Mouse (Mus musculus): Measurements from ENCODE around the gene Nemp1. TPM values are rescaled to one million over a fixed set of nuclear protein-coding genes. Genes with fewer than 3 reads are reported as not detected.
A peak's percentile ranks its signal among the peaks of the same experiment; 100 is the strongest.

Gene Nemp1
- total RNA-seq, 2 experiments from 2014 or later, result 2.5 to 2.7 TPM

DNA sequence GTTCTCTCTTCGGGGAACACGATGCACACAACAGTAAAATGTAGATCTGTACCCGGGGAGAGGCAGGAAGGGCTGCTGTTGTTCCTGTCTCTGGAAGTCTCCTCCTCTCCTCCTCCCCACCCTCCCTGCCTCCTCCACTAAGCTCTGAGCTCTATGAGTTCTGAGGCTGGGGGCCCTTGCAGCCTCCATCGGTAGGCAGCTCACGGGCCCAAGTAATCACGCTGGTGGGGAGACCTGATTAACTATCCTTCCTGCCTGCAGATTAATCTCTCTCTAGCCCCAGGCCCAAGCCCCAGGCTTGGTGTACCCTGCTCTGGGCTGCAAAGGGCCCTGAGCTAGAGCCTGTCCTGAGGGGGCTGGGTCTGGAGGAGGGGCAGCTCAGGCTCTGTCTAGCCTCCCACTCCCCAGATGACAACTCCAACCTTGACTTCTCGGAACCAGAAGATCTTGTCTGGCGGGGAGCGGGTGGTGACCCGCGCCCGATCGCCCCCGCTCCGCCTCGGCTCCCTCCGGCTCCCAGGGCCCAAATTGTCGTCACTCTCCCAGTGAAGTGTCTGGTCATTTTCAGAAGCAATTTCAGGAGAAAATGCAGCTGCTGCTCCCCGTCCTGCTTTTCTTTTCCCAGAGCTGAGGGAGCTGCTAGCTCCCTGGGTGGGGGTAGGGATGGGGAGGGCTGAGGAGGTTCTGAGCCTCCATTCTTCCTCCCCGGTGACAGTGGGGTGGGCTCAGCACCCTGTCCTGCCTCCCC is 55.1 kb downstream of the Nemp1 start:
- no peak for DNase-seq (ENCODE audit: low spot score)

DNA sequence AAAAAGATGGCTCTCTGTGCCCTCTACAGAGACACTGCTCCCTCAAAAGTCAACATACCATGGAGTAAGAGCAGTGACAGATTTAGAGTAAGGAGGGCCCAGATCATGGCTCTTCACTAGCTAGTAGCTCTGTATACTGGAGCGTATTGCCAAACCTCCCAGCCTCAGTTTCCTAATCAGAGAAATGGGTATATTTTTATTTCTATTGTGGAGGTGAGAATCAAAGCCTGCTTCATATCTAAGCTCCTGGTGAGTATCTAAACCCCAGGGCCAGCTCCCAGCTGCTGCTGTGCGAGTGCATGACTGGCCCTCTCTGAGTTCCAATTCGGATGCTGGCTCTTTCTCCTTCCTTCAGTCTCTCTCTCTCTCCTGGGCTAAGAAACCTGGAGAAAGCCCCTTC is 57.5 kb downstream of the Nemp1 start, which contains the start of gene Tac2:
Tac2 (plus strand) TSS at position 301 of the 400 bp plus-strand sequence.
- DNase-seq (ENCODE audit: low spot score), result no peak

DNA sequence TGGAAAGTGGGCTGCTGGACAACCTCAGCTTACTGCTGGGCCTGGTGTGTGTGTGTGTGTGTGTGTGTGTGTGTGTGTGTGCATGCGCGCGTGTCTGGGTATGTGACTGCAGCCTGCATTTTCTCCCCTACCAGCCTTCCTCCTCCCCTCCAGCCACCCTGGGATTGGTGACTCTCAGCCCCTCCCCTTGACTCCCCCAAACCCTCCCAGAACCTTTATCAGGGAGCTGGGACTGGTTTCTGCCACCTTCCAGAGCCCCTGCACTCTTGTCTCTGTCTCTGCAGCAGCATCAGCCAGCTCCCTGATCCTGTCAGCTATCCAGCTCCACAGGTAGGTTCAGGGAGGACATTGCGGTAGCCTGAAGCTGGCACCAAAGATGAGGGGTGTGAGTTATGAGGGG is 58.4 kb downstream of the Nemp1 start:
- DNase-seq (ENCODE audit: low spot score), result no peak

DNA sequence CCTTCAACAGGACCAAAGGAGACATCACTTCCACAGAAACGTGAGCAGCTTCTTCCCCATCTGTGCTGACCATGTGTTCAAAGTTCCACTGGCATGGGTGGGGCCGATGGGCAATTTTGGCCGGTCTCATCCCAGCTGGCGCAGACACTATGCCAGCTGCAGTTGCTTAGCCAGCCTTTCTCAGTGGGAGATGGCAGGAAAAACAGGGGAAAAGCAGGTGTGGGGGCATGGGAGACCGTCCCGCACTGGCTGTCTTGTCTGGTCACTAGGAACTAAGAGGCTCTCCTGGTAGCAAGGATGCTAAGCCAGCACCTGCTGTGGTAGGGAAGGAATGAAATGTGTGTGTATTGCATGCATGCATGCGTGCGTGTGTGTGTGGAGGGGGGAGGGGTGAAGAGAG is 61.7 kb downstream of the Nemp1 start:
- no peak for DNase-seq (ENCODE audit: low spot score)

DNA sequence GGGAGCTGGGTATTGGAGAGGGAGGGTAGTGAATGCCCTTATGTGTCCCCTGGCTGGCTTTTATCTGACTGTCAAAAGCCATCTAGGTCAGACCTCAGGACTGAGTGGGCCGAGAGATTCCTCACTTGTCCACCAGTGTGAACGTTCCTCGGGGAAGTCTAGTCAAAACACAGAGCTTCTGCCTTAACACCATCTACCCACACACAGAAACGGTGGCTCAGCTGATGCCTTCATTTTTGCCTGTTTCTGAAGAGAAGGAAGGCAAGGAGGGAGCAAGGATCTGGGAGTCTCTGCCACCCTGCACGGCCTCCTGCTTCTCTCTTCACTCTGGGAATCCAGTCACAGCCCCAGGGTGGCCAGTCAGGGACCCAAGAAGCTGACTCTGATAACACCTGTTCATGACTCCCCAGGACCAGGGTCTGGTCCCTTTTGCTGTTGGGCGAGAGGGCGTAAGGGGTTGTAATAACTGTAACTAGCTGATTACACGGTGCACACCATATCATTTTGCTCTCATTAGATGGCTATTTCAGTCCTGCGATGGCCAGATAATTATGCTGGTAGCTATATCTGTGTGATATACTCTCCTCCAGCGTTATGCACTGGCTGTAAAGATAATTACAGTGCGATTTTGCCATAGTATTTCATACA is 63.7 kb downstream of the Nemp1 start:
- DNase-seq (ENCODE audit: low spot score), result no peak

DNA sequence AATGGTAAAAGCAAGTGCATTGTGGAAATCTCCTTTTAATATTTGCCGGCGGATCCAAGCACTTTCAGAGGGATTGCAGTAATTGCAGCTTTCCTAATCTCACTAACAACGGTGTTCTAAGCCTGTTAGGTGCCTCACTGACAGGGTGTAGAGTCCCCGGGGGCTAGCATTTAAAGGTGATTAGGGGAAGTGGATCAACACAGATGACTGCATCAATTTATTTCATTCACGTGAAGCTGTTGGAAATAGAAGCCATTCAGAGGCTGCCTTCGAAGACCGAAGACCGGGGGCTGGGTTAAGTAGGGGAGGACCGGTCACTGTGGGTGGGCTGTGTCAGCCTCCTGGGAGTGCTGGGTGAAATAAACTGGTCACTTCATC is 64.2 kb downstream of the Nemp1 start:
- DNase-seq (ENCODE audit: low spot score), result no peak

DNA sequence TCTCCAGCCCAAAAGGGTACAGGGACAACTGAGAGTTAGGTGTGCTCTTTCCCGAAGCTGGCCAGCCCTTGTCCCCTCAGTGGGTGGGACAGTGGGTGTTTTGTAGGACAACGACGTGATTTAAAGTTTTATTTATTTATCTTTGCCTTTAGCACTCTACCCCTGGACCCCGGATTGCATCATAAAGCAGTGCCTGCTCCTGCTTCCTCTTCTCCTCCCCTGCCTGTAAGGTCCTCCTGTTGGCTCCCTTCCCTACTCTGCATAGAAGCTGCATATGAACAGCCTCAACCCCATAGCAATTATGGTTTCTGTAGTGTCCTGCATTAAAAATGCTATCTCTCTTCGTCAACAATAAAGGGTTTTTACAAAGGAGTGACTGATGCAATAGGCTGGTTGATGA is 64.7 kb downstream of the Nemp1 start:
- DNase-seq (ENCODE audit: low spot score), result no peak

DNA sequence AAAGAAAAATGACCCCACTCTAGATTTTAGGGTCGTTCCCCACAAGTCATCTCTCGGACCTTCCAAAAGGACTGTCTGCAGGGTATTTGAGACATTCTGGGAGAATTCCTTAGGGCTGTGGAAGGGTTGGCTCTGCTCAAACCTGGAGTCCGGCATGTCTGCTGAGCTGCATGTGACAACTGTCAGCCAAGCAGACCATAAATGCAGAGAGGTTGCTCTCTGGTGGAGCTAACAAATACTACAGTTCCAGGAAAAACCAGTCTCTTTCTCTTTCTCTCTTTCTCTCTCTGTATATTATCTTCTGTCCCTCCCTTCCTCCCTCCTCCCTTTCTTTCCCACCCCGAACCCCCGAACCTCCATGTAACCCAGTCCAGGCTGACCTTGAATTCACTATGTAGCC is 67.7 kb downstream of the Nemp1 start:
- DNase-seq (ENCODE audit: low spot score), result no peak

DNA sequence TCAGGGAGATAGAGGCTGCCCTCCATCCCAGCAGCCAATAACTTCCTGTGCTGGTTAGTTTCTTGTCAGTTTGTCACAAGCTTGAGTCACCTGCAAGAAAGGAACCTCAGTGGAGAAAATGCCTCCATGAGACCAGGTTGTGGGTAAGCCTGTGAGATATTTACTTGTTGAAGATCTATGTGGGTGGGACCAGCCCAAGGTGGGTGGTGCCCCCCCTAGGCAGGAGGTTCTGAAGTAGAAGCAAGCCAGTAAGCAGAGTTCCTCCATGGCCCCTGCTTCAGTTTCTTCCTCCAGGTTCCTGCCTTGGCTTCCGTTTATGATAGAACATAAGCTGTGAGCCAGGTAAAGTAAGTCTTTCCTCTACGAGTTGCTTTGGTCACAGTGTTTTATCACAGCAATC is 69.6 kb downstream of the Nemp1 start:
- DNase-seq (ENCODE audit: low spot score), result no peak

DNA sequence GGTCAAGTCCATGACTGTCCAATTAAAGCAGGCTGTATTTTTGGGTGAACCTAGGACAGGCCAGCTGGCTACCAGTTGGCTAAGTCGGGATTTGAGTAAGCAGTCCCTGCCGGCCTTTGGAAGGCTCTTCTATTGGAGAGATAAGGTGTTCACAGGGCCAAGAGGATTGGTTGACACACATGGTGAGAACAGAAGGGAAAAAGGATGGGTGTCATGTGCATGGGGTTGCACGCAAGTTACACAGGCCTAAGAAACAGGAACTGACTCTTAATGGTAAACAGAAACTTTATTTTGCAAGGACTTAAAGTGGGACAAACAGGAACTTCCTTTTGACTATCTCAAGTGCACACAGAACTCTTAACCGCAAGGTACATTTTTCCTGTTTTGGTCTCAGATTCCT is 70.2 kb downstream of the Nemp1 start:
- no peak for DNase-seq (ENCODE audit: low spot score)

DNA sequence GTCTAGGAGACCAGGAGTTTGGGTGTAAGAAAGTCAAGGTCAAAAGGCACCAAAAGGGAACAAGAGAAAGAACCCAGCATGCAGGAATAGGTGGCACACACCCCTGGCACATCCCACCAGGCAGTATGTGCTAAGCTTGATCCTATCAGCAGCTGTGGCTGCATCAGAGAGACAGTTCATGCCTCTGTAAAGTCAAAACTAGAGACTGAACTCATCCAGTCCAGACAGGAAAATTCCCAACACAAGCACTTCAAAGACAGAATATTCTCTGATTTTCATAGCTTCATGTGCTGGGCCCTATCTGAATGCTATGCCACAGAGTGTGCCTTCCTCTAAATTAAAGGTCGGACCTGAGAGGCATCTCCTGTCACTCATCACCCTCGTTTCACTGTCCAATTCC is 70.9 kb downstream of the Nemp1 start:
- DNase-seq (ENCODE audit: low spot score), result no peak

DNA sequence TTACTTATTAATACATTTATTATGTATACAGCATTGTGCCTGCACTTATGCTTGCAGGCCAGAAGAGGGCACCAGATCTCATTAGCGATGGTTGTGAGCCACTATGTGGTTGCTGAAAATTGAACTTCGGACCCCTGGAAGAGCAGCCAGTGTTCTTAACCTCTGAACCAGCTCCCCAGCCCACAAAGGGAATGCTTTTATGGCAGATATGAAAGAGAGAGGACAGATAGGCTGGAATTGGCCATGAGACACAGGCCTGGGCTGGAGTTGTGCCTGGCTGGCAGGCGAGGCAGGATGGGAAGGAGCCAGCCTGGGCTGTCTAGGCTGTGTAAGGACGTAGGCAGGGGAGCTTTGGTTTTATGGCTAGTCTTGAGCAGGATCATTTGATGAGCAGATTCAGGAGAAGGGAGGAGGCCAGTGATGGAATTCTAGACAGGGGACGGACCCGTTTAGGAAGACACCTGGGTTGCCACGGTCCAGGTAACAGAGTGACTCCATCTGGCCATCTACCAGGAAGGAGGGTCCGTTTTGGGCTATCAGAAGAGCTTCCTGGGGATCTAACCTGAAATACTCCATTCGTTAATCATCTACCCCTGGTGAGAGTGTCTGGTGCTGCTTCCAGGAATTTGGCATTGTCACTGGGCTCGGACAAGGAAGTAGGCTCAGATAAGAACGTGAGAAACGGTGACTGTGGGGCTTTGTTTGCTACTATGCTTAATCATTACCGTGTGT is 71.6 kb downstream of the Nemp1 start:
- peak; percentile 41 for DNase-seq (ENCODE audit: low spot score)

DNA sequence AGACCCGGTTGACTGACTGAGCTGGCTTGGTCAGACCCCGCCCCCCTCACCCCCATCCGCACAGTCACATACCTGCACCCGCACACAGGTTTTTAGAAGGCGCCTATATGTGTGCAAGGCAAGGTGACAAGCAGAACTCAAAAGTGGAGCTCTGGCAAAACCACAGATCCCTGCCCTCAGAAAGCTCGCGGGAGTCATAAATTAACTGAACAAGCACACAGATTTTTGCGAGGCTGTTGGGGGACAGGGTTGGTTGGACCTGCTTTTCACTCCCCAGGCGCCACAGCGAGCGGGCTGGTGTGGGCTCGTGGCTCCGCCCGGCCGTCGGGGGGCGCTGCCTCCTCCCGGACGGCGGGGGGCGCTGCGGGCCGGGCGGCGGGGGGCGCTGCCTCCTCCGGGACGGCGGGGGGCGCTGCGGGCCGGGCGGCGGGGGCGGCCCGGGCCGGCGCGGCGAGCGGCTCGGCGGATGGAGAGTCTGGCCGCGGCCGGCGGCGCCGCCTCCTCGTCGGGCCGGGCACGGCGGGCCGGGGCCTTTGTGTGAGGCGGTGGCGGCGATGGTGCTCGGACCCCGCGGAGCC is 72.5 kb downstream of the Nemp1 start, which contains the start of gene Zbtb39:
Zbtb39 (plus strand) TSS at position 456 of the 578 bp plus-strand sequence.
- DNase-seq (ENCODE audit: low spot score), result peak; percentile 69

DNA sequence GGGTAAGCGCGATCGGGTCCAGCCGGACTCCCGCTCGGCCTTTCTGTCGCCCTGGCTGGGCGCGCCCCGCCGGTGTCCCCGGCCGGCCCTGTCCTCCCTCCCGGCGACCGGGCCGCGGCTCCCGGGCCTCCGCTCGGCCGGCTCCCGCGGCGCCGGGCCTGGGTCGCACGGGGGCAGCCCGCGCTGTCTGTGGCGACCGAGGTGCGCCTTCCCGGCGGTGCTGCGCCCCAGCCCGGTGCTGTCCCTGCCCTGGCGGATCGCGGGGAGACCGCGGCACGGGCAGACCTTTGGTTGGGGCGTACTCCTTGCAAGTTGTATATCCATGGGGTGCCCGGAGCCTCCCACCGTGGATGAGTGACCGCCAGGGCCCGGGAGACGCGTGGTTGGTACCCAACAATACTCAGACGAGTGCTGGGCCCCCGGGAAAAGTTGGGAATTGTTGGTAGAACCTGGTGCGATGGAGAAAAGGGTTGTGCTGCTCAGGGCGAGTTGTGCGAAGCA is 73.0 kb downstream of the Nemp1 start:
- no peak for DNase-seq (ENCODE audit: low spot score)

DNA sequence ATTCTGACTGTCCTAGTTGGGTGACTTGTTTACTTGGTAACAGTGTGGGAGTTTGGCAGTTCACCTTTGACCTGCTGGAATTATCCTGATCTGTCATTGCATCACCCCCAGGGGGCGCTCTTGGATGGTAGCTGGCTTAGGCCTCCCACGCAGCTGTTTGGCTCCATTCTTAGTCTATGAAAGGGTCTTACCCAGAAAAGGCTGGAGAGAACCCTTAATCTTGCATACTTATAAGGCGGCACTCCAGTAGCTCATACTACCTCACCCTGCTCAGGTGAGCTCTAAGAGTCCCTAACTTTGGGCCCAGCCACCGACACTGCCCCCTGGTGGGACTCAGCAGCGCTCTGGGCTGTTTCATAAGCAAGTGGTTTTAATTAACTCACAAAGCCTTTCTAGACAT is 78.0 kb downstream of the Nemp1 start:
- DNase-seq (ENCODE audit: low spot score), result no peak

DNA sequence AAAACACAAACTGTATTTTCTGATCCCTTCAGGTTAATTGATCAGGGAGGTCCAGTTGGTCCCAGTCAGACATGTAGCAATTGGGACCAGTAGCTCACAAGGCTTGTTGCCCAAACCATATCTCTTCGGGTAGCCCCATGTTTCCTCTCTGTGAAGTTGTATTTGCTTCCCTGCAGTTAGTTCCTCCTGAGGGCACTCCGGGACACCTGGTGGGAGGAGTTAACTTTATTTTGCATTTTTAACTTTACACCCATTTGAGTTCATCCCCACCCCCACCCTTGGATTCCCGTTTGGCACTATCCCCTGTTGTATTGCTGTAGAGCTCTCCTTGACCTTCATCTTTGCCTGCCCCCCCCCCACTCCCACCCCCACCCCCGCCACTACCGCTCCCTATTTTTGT is 79.2 kb downstream of the Nemp1 start:
- no peak for DNase-seq (ENCODE audit: low spot score)

DNA sequence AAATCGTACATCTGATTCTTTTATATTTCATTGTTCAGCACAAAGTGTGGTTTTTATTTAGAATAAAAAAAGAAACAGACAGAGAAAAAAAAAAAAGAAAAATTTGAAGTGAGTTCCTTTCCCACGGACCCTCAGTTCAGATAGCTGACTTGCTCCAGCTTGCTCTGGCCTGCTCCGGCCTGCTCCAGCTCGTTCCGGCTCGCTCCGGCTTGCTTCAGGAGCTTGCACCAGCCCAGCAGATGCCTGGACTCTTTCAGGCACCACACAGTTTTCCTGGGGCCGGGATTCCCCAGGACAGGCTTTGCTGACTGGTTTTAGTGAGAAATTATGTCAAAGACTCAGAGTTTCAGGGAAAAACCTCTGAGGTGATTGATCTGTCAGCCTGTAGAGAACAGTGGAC is 80.6 kb downstream of the Nemp1 start:
- no peak for DNase-seq (ENCODE audit: low spot score)

DNA sequence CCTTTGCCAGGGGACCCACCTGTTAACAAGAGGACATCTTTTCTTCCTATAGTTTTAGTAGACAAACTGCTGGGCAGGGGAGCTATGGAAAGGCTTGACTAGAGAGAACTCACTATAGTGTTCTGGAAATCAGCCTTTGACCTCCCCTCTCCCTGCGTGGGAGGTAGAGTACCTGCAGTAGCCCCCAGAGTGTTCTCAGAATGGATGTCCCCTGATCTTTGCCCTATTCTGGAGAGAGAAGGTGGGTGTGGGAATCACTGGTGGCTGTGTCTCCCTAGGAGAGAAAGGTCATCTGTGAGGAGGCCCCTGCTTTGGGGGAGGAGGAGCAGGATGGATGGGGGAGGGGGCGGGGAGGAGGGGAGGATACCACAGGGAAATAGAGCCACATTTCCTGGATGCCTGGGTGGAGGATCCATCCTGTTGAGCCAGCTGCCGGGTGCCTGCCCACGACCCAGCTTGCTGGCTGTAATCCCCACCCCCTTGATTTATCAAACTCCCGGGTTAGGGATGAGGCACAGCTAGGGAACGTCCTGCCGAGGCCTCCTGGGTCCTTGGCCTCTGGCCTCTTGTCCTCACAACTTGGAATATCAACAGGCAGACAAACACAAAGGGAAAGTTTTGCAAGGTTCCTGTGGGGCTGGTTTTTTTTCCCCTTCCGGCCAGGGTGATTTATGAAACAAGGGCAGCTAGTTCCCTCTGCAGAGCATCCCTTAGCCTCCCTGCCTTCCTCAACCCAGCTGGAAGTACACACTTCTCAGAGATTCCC is 82.3 kb downstream of the Nemp1 start:
- DNase-seq (ENCODE audit: low spot score), result peak; percentile 24

DNA sequence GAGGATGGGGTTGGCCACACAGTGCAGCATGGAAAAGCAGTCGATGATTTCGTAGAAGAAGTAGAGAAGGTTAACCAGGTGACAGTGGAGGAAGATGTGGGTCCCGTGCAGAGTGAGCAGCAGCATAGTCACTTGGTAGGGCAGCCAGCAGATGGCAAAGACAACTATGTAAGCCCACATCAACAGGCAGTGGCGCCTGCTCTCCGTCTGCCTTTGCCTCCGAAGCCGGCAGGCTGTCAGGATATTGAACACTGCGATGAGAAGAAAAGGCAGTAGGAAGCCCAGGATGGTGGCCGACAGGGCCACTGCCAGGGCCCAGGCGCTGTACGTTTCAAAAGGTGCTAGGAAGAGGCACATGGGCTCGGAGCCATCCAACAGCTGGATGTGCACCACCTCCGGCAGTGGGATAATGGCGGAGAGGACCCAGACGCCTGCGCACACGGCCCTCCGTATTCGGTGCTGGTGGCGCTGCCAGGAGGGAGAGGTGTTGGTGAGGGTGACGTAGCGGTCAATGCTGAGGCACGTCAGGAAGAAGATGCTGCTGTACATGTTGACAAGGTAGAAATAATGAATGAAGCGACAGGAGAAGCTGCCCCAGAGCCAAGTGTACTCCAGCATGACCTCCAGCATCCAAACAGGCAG is 83.6 kb downstream of the Nemp1 start:
- DNase-seq (ENCODE audit: low spot score), result no peak

Measured in gastrocnemius, adult 18-20 months (tissue).